Mouse (Mus musculus) hematopoietic stem cell, adult 5-6 weeks (primary cell): ENCODE measurements around the gene Olfr98. TPM values are rescaled to one million over a fixed set of nuclear protein-coding genes. Genes with fewer than 3 reads are reported as not detected.
"Not testable (repeated sequence)": the region's sequence is repeated elsewhere in the genome, so short reads cannot be mapped to it uniquely, and the experiment has no call there.

Source experiments
- ATAC-seq, 2 experiments: fragments of 125-278 bp in 1 of 2; replicated peaks in 1 of 2; 2 replicates each; pipeline ENCODE4 v1.8.0; 2016 to 2017; ENCODE audit warnings: inconsistent platforms in 2 of 2, mild to moderate bottlenecking in 2 of 2, moderate number of reproducible peaks in 2 of 2, low read depth in 1 of 2, moderate TSS enrichment in 1 of 2; ENCODE audit not compliant: low FRiP score in 2 of 2, poor library complexity in 2 of 2, severe bottlenecking in 2 of 2, insufficient read depth in 1 of 2, low TSS enrichment in 1 of 2
- total RNA-seq: library from RNA; stranded (forward); fragments of 172-1452, 232-1000 nt; gene quantifications from 2 replicates; pipeline ENCODE4 v1.2.3, GENCODE M21; 2017

Olfr98 gene
- total RNA-seq: not detected in 2 replicates

DNA sequence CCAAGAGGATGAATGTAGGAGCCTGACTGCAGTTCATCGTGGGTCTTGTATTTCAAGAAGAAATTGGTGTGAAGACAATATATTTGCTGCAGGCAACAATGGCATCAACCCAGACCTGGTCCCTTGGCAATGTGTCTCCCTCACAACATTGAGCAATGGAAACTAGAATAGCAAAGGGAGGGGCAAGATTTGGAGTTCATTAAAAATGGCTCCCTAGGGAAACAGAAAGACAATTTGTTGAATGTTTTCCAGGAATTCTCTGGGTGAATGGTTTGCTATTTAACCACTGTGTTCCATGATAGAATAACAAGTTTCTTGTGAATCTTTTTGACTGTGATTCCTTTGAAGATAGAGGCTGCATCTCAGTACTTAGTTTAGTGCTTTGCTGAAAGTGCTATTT is at the start of gene Olfr98:
Gene Olfr98, minus strand, starts transcription at position 124 of the 400 bp plus-strand sequence.
- no peak for ATAC-seq

GRCm38 (mm10) chr17:37310146-37310699 is 46.7 kb upstream of the Olfr98 start:
- no peak for ATAC-seq

- ATAC-seq: no peak
Measured at GRCm38 (mm10) chr17:37308483-37308882, 44.9 kb upstream of the Olfr98 start.

- ATAC-seq: no peak
Measured at GRCm38 (mm10) chr17:37304213-37304612, 40.7 kb upstream of the Olfr98 start, which contains the start of gene Olfr101. TSS of gene Olfr101 (minus strand) at chr17:37304313.

DNA sequence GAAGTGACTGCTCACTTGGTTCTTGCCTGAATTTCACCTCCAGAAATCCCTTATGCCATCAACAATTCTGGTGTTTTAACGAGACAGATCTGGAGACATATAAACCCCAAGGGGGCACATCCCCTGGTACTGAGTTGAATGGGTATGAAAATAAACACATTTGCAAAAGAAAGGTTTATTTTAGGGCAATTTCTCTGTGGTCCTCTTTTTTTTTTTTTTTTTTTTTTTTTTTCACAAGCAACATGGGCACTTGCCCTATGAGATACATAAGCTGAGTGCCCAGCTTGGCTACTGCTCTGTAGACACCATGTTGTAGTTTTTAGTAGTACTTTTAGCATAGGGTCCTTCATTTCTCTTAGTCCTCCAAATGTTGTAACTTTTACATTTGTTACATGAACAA is 19.8 kb upstream of the Olfr98 start, which contains the start of gene Olfr99:
Gene Olfr99, minus strand, starts transcription at position 101 of the 400 bp plus-strand sequence.
- ATAC-seq: no peak

- ATAC-seq: no peak
Measured at GRCm38 (mm10) chr17:37280331-37280730, 16.8 kb upstream of the Olfr98 start.

GRCm38 (mm10) chr17:37276573-37276972 is 13.0 kb upstream of the Olfr98 start:
- no peak for ATAC-seq

GRCm38 (mm10) chr17:37275626-37276248 is 12.2 kb upstream of the Olfr98 start:
- ATAC-seq: no peak

- ATAC-seq: peak; percentile 93 to 95
Measured at GRCm38 (mm10) chr17:37270702-37271092, 7.1 kb upstream of the Olfr98 start.

DNA sequence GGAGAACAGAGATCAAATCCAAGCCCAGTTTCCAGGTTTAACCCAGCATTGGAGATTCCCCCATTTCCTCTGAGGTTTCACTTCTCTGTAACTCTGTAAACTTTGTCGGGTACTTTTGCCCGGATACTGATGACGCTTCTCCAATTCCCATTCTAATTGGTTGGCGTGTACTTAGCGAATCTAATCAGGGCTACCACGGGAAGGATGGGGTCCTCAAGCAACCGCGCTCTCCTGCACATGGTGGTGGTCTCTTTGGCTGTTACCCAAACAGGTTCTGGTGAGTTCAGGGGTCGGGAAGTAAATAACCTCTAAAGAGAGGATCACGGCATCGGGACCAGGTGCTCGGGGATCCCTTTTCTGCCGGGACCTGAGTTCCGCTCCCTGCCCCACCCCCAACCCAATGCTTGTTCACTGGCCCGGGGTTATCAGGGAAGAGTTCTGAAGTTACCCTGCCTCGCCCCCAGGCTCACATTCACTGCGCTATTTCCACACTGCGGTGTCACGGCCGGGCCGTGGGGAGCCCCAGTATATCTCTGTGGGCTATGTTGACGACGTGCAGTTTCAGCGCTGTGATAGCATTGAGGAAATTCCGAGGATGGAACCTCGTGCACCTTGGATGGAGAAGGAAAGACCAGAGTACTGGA is 6.6 kb upstream of the Olfr98 start, which contains the start of gene H2-M3:
Gene H2-M3, plus strand, starts transcription at position 163 of the 644 bp plus-strand sequence.
- peak; percentile 86 to 87 for ATAC-seq

GRCm38 (mm10) chr17:37250544-37250943 is 13.0 kb downstream of the Olfr98 start:
- peak; percentile 58 to 79 for ATAC-seq

DNA sequence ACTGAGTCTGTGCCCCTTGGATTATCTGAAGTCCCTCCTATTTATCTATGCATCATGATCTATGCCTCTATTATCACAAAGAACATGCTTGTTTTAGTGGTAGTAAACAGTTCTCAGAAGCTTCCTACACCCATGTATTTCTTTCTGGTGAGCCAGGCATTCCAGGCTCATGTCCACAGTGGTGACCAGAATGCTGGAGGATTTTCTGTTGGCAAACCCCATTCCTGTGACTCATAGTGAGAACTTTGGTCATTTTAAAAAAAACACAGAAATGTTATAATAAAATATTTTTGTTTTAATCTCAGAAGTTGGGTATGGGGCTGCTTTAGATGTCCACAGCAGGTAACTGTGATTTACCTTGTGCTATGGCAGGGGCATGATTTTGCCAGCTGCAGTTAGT is 14.1 kb downstream of the Olfr98 start:
- no peak for ATAC-seq

DNA sequence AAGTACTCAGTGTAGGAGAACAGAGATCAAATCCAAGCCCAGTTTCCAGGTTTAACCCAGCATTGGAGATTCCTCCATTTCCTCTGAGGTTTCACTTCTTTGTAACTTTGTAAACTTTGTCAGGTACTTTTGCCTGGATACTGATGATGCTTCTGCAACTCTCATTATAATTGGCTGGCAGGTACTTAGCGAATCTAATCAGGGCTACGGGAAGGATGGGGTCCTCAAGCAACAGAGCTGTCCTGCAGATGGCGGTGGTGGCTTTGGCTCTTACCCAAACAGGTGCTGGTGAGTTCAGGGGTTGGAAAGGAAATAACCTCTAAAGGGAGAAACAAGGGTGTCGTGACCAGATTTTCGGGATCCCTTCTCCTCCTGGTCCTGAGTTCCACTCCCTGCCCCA is 16.8 kb downstream of the Olfr98 start:
- peak; percentile 97 to 98 for ATAC-seq

GRCm38 (mm10) chr17:37242198-37242597 is 21.4 kb downstream of the Olfr98 start:
- no peak for ATAC-seq

DNA sequence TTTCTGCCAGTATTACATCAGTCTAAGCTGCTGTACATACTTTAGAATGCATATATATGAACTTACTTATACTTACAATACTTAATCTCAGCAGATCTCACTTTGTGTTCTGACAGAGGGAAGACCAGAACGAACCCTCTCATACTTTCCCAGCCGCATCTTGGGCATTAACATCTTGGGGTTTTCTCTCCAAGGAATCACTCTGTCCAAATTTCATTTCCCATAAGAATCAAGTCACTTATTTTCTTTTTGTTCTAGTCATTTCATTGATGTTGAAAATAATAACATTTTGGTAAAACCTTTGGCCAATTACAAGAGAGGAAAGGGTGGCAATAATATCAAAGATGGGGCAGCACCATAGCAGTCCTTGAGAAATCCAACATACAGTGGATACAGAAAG is 26.3 kb downstream of the Olfr98 start, which contains the start of gene Olfr97:
Gene Olfr97, minus strand, starts transcription at position 101 of the 400 bp plus-strand sequence.
- ATAC-seq: not testable (repeated sequence)

DNA sequence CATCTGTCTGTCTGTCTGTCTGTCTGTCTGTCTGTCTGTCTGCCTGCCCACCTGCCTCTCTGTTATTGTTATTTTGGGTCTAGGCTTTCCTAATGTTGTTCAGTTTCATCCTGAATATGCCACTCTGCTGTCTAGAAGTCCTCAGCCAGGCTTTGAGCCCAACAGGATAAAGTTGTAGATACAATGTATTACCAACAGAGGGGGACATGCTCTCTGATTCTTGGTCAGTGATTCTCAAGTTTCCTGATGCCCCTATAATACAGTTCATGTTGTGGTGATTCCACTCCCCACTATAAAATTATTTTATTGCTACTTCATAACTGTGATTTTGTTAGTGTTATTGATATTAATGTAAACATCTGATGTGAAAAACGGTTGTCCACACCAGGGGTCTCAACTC is 41.7 kb downstream of the Olfr98 start:
- no peak; a peak in 1 of 4 replicates for ATAC-seq

DNA sequence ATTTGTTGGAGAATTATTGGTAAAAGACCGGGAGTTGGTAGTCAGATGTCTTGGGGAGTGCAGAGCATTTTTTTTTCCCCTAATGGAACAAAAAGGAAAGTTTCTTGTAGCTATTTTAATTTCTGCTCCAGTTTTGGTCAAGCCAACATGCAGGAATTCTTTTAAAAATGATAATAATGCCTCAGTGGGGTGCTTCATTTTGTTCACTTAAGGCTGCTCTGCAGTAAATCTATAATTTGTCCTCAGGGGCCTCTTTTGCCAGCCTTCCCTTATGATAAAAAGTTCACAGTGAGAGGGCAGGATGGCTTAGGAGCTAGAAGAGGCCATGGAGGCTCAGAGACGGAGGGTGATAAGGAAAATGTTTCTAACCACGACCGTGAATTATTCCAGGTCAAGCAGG is 43.7 kb downstream of the Olfr98 start, which contains the start of gene Olfr96:
Gene Olfr96, plus strand, starts transcription at position 301 of the 400 bp plus-strand sequence.
- ATAC-seq: no peak

GRCm38 (mm10) chr17:37218486-37218885 is 45.1 kb downstream of the Olfr98 start:
- no peak for ATAC-seq
